Mouse (Mus musculus) liver, postnatal 0 days (tissue): Measurements from ENCODE around the gene Nmu. TPM values are rescaled to one million over a fixed set of nuclear protein-coding genes. Genes with fewer than 3 reads are reported as not detected.

Experiments
- ATAC-seq: fragments of 200-750 bp; cut with Nextera tagmentation; 2 replicates; pipeline ENCODE4 v1.8.0; 2017; ENCODE audit warnings: mild to moderate bottlenecking, moderate library complexity
- DNase-seq: peaks from one replicate; pipeline ENCODE4 v3.0.0-alpha.2; 2016
- H3K27ac ChIP-seq: fragments of 300-500 bp; sonication (generic); 2 replicates; pipeline ENCODE4 v1.5.1; 2014; ENCODE audit warnings: antibody characterized with exemption, moderate library complexity, mild to moderate bottlenecking, low read depth
- H3K27me3 ChIP-seq: fragments of 300-500 bp; sonication (generic); 2 replicates; pipeline ENCODE4 v1.6.1; 2014; ENCODE audit warnings: low read length, control low read depth, mixed read lengths; ENCODE audit not compliant: insufficient read depth
- H3K36me3 ChIP-seq: fragments of 300-500 bp; sonication (generic); replicated peaks from 2 replicates; pipeline ENCODE4 v1.6.1; 2014; ENCODE audit warnings: mild to moderate bottlenecking, control low read depth, low read length, moderate library complexity, mixed read lengths; ENCODE audit not compliant: insufficient read depth
- H3K4me1 ChIP-seq: fragments of 300-500 bp; sonication (generic); 2 replicates; pipeline ENCODE4 v1.6.1; 2014; ENCODE audit warnings: antibody characterized with exemption, mild to moderate bottlenecking, control low read depth; ENCODE audit not compliant: insufficient read depth
- H3K4me2 ChIP-seq: fragments of 300-500 bp; sonication (generic); 2 replicates; pipeline ENCODE4 v1.6.1; 2014; ENCODE audit warnings: low read depth, mild to moderate bottlenecking, low read length, moderate library complexity, mixed read lengths
- H3K4me3 ChIP-seq: fragments of 300-500 bp; sonication (generic); 2 replicates; pipeline ENCODE4 v1.5.1; 2014; ENCODE audit warnings: low read depth, low read length
- H3K9ac ChIP-seq: fragments of 300-500 bp; sonication (generic); replicated peaks from 2 replicates; pipeline ENCODE4 v1.6.1; 2014; ENCODE audit warnings: mild to moderate bottlenecking, moderate library complexity
- H3K9me3 ChIP-seq: fragments of 300-500 bp; sonication (generic); 2 replicates; pipeline ENCODE4 v1.6.1; 2016; ENCODE audit warnings: mild to moderate bottlenecking, control low read depth, low read length, mixed read lengths
- CTCF ChIP-seq: sonication (generic); IDR thresholded peaks from 2 replicates; pipeline ENCODE4 v1.5.1; 2016; ENCODE audit warnings: antibody characterized with exemption, low read depth
- EP300 ChIP-seq: IDR thresholded peaks from 2 replicates; pipeline ENCODE4 v1.6.1; 2016; ENCODE audit warnings: antibody characterized with exemption, low read depth, mild to moderate bottlenecking
- WGBS: fragments of 180-500 bp; shearing (Covaris S2); extraction: QIAGEN DNeasy Blood & Tissue Kit; methylation state at CpG from one replicate; pipeline ENCODE4 v1.1.7; 2014; ENCODE audit not compliant: insufficient replicate concordance; 5-methylcytosine and 5-hydroxymethylcytosine counted together
- polyA plus RNA-seq: library from polyadenylated mRNA; unstranded; fragments of >200 nt; fragmentation: Nextera tagmentation; extraction: Ambion mirVana; gene quantifications from 2 replicates; pipeline ENCODE4 v1.2.1, GENCODE M21; 2015

Gene Nmu
- polyA plus RNA-seq, 1 experiment from 2014 or later, result not detected

DNA sequence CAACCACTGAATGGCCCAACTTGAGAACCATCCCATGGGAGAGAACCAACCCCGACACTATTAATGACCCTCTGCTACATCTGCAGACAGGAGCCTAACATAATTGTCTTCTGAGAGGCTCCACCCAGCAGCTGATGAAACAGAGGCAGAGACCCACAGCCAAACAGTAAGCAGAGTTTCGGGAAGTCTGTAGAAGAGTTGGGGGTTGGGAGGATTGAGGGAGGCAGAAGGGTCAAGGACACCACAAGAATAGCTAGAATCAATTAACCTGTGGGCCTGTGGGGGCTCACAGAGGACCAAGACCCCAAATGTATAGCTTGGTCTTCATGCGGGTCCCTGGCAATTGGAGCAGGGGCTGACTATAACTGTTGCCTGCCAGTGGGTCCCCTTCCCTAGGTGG, 75.3 kb downstream of the Nmu start:
- H3K4me1 ChIP-seq, result peaks cover 4% of the 10 kb centered on the region; the same call in 1 of the 2 replicates
- ATAC-seq (no peak), DNase-seq (no peak)
- H3K9ac ChIP-seq, result no peak overlapping the region
- no peak overlapping the region for H3K4me2 ChIP-seq
- H3K4me3 ChIP-seq, result no peak overlapping the region
- WGBS, result 78% methylated on average over 3 of the region's 3 CpGs
- H3K9me3 ChIP-seq, result no peaks in the 10 kb centered on the region
- H3K27me3 ChIP-seq, result no peaks in the 10 kb centered on the region
- H3K27ac ChIP-seq, result no peak overlapping the region
- no peaks in the 10 kb centered on the region for H3K36me3 ChIP-seq
- TF ChIP-seq EP300 (no peak), CTCF (no peak)

DNA sequence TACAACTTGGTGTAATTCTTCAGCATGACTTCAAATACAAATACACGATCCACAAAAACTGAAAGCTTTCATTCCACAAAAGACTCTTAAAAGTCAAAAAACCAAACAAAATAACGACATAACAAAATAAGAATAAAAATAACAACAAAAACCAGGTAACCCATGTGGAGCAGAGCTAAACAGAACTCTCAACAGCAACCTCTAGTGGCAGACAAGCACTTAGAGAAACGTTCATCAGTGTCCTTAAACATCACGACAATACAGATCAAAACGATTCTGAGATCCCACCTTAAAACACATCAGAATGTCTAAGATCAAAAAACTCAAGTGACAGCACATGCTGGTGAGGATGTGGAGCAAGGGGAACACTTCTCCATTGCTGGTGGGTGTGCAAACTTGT, 76.5 kb downstream of the Nmu start:
- Histone ChIP-seq H3K4me3 (no peak overlapping the region), H3K27me3 (no peaks in the 10 kb centered on the region), H3K27ac (no peak overlapping the region), H3K4me1 (peaks cover 4% of the 10 kb centered on the region; the same call in 1 of the 2 replicates), H3K9ac (no peak overlapping the region), H3K4me2 (no peak overlapping the region), H3K36me3 (no peaks in the 10 kb centered on the region), H3K9me3 (no peaks in the 10 kb centered on the region)
- ATAC-seq, result no peak
- DNase-seq, result no peak
- no peak for TF ChIP-seq EP300
- TF ChIP-seq CTCF, result peak; percentile 34
- WGBS, result 59% methylated on average over 5 of the region's 5 CpGs

DNA sequence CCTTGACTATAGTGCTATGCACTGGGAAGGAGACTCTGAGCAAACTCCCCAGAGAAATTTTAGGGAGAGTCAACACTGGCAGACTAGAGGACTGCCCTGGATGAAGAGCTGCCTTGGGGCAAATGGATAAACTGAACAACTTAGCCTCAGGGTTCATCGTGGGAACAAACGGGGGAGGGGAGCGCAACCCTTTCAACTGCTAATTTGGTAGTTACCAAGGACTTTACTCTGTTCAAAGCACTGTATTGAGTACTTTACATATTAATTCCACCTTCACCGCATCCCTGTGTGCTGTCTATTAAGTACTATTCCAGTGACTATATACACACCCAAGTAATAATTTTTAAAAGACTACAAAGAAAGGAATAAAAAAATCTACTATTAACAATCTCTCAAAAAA, 77.9 kb downstream of the Nmu start:
- DNase-seq, result no peak
- Histone ChIP-seq H3K9me3 (no peaks in the 10 kb centered on the region), H3K36me3 (no peaks in the 10 kb centered on the region), H3K27me3 (no peaks in the 10 kb centered on the region), H3K4me1 (peaks cover 4% of the 10 kb centered on the region; the same call in 1 of the 2 replicates), H3K4me2 (no peak overlapping the region), H3K4me3 (no peak overlapping the region), H3K9ac (no peak overlapping the region), H3K27ac (no peak overlapping the region)
- no peak for ATAC-seq
- TF ChIP-seq EP300 (no peak), CTCF (no peak)
- 77% methylated on average over 4 of the region's 4 CpGs for WGBS

DNA sequence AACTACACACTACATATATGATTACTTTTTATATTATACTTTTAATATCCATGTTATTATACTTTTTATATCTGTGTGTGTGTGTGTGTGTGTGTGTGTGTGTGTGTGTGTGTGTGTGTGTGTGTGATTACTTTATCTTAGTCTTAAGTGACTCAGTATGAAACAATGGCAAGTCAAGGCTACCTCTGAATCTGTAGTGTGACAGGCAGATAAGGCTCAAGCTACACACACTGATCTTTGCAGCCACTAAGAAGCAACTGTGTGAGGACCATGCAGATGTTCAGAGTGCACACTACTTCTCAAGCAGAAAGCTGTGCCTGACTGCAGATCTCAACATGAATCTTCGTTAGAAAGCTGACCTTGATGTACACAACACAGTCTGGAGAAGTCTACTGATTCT, 79.7 kb downstream of the Nmu start:
- no peak overlapping the region for H3K9ac ChIP-seq
- H3K27me3 ChIP-seq, result no peaks in the 10 kb centered on the region
- H3K9me3 ChIP-seq, result no peaks in the 10 kb centered on the region
- no peak for DNase-seq
- H3K27ac ChIP-seq, result no peak overlapping the region
- TF ChIP-seq EP300 (no peak), CTCF (no peak)
- 56% methylated on average over 1 of the region's 1 CpGs for WGBS
- H3K4me1 ChIP-seq, result peaks cover 4% of the 10 kb centered on the region; the same call in 1 of the 2 replicates
- no peaks in the 10 kb centered on the region for H3K36me3 ChIP-seq
- H3K4me3 ChIP-seq, result no peak overlapping the region
- ATAC-seq, result 0 out of 2 replicates have a peak, but pooled peaks have one; percentile 25
- H3K4me2 ChIP-seq, result no peak overlapping the region

Other genes starting within 250 kb of the Nmu start
- 15.4 and 15.6 TPM in 2 replicates for gene Srd5a3, start 223.5 kb downstream of the Nmu start, polyA plus RNA-seq
- 20.9 and 25.6 TPM in 2 replicates for gene Tmem165, start 179.9 kb downstream of the Nmu start, polyA plus RNA-seq
- gene Clock, start 59.0 kb downstream of the Nmu start, polyA plus RNA-seq, result 2.3 and 3.6 TPM in 2 replicates
- not detected in 2 replicates for gene Pdcl2, start 32.6 kb downstream of the Nmu start, polyA plus RNA-seq
- gene Gm7271, start 120.3 kb upstream of the Nmu start, polyA plus RNA-seq, result not detected in 2 replicates
- gene Exoc1, start 165.5 kb upstream of the Nmu start, polyA plus RNA-seq, result 7.0 and 7.2 TPM in 2 replicates
- gene Cep135, start 224.9 kb upstream of the Nmu start, polyA plus RNA-seq, result 2.2 and 2.7 TPM in 2 replicates